ENCODE assay signal across 12 mouse cellular contexts in genomic region chr8:63755236-63755635, GRCm38 (mm10).
DNase-seq lines count a peak whose midpoint lies in the region; ATAC-seq and TF ChIP-seq lines count a peak whose summit lies in the region.
"Had no signal": no experiment of that assay in that cellular context is flagged by ENCODE, and none has a peak within 500 bp of the region (broad histone marks: within the 10 kb centered on the region; RNA-seq: fewer than 3 reads in every experiment).

No protein-coding gene starts in this region.

- TF ChIP-seq POLR2A in kidney, adult 2 months (IDR thresholded peaks at IDR 0.05; ENCODE audit: low read depth, low read length), result no peak

- peaks cover 3% of the 10 kb centered on the region; the same call in 1 of the 2 replicates for H3K4me1 ChIP-seq in kidney, adult 2 months (ENCODE audit: control insufficient read depth, insufficient read depth, low read length)
- no peaks in the 10 kb centered on the region for H3K4me1 ChIP-seq in intestine, embryonic 15.5 days (replicated peaks)
- H3K4me1 ChIP-seq in neural tube, embryonic 12.5 days, result no peaks in the 10 kb centered on the region
- H3K4me1 ChIP-seq: embryonic facial prominence, embryonic 15.5 days had no signal

- H3K9ac ChIP-seq in intestine, embryonic 15.5 days, result no peak overlapping the region
- H3K9ac ChIP-seq in neural tube, embryonic 12.5 days, result no peak overlapping the region
- H3K9ac ChIP-seq: embryonic facial prominence, embryonic 15.5 days; lung, embryonic 14.5 days had no signal

- H3K36me3 ChIP-seq in kidney, adult 2 months (ENCODE audit: control insufficient read depth, insufficient read depth, low read length), result no peaks in the 10 kb centered on the region
- no peaks in the 10 kb centered on the region for H3K36me3 ChIP-seq in intestine, embryonic 15.5 days
- H3K36me3 ChIP-seq in neural tube, embryonic 12.5 days, result no peaks in the 10 kb centered on the region
- H3K36me3 ChIP-seq: embryonic facial prominence, embryonic 15.5 days had no signal

- no peak overlapping the region for H3K4me3 ChIP-seq in kidney, adult 2 months (ENCODE audit: insufficient read depth, low read depth, low read length)
- no peak overlapping the region for H3K4me3 ChIP-seq in intestine, embryonic 15.5 days (replicated peaks)
- H3K4me3 ChIP-seq in neural tube, embryonic 12.5 days, result no peak overlapping the region
- H3K4me3 ChIP-seq: embryonic facial prominence, embryonic 15.5 days had no signal

- ATAC-seq in intestine, embryonic 15.5 days, result peak; percentile 83
- ATAC-seq in neural tube, embryonic 12.5 days (ENCODE audit: low FRiP score, low read depth), result peak; percentile 90

- no peak overlapping the region for H3K27ac ChIP-seq in kidney, adult 2 months (ENCODE audit: insufficient read depth, low read depth, low read length)
- no peak overlapping the region for H3K27ac ChIP-seq in intestine, embryonic 15.5 days
- H3K27ac ChIP-seq in neural tube, embryonic 12.5 days, result no peak overlapping the region
- H3K27ac ChIP-seq: embryonic facial prominence, embryonic 15.5 days had no signal

- no peaks in the 10 kb centered on the region for H3K27me3 ChIP-seq in kidney, adult 2 months (replicated peaks; ENCODE audit: control insufficient read depth, insufficient read depth, low read length)
- H3K27me3 ChIP-seq in intestine, embryonic 15.5 days (replicated peaks), result no peaks in the 10 kb centered on the region
- H3K27me3 ChIP-seq in neural tube, embryonic 12.5 days (replicated peaks), result no peaks in the 10 kb centered on the region
- H3K27me3 ChIP-seq: embryonic facial prominence, embryonic 15.5 days had no signal

- H3K4me2 ChIP-seq in intestine, embryonic 15.5 days (replicated peaks), result no peak overlapping the region
- no peak overlapping the region for H3K4me2 ChIP-seq in neural tube, embryonic 12.5 days (replicated peaks)
- H3K4me2 ChIP-seq: embryonic facial prominence, embryonic 15.5 days; lung, embryonic 14.5 days had no signal

- H3K9me3 ChIP-seq in intestine, embryonic 15.5 days, result no peaks in the 10 kb centered on the region
- H3K9me3 ChIP-seq in neural tube, embryonic 12.5 days, result no peaks in the 10 kb centered on the region
- H3K9me3 ChIP-seq: embryonic facial prominence, embryonic 15.5 days had no signal

- DNase-seq in kidney, adult 2 months, result peak; percentile 58
- DNase-seq in kidney, postnatal 4 days, result no peak
- peak; percentile 19 for DNase-seq in embryo, embryonic 9.5 days (ENCODE audit: extremely low spot score)
- DNase-seq in spleen, postnatal 10 days (ENCODE audit: low spot score in 2 of 2), result no peak
- no peak for DNase-seq in ovary, postnatal 14 days (ENCODE audit: low spot score)
- DNase-seq in layer of hippocampus, postnatal 10 days (ENCODE audit: low spot score in 2 of 2), result no peak
- DNase-seq: gastrocnemius, postnatal 36 days; lung, embryonic 14.5 days; thymus, adult 18-20 months had no signal

- TF ChIP-seq CTCF in kidney, adult 2 months (conservative IDR thresholded peaks at IDR 0.05; ENCODE audit: insufficient read depth, insufficient read length, low read depth, low read length), result no peak

Comparison
In these comparisons a context has a peak if more than half of its experiments do, and no peak if none do; other contexts are left out.
1. DNase-seq: peak in kidney, adult 2 months (single experiment) and embryo, embryonic 9.5 days (single experiment); none in kidney, postnatal 4 days (0 of 2), spleen, postnatal 10 days (0 of 2), ovary, postnatal 14 days (single experiment) and layer of hippocampus, postnatal 10 days (0 of 2).